Mouse (Mus musculus): ENCODE measurements at regions not wholly inside any gene's neighbourhood (a gene's known extent, or its start where the extent isn't known, plus 50 kb on each side); places are given as distances from the start of the nearest gene placed in this dataset.

DNA sequence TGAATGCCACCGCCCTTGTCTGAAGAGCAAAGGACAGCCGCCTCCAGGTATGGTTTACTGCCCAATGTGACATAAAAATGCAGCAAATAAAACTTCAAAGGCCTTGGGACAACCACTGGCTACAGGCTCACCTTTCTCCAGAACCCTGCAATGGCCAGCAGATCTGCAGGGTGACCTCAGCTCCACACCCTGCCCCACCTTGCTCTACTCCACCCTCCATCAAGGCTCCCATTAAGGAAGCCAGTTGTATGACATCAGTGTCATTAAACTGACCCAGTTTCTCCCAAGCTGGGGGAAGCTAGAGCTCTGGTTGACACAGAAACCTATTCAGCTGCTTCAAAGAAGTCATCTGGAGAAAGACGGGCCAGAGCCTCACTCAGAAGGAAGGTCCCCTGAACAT, 310.2 kb downstream of the Tbc1d1 start:
- ATAC-seq (ENCODE audit: insufficient number of reproducible peaks, low FRiP score, low TSS enrichment, low read depth) (no peak), DNase-seq (ENCODE audit: low spot score) (no peak)
- no peaks in the 10 kb centered on the region for H3K36me3 ChIP-seq (ENCODE audit: control insufficient read depth, insufficient read depth, low read length)
- H3K4me3 ChIP-seq (ENCODE audit: low read depth, low read length): no peak overlapping the region
- no peak overlapping the region for H3K4me2 ChIP-seq (ENCODE audit: low read depth, severe bottlenecking)
- no peak overlapping the region for H3K9ac ChIP-seq (ENCODE audit: low read length)
- no peak overlapping the region for H3K27ac ChIP-seq (replicated peaks; ENCODE audit: low read depth, low read length)
- H3K27me3 ChIP-seq (ENCODE audit: control insufficient read depth, insufficient read depth, low read length): no peaks in the 10 kb centered on the region
- H3K9me3 ChIP-seq (ENCODE audit: control insufficient read depth, low read length): no peaks in the 10 kb centered on the region
- WGBS: 86% methylated on average over 3 of the region's 3 CpGs
- H3K4me1 ChIP-seq (ENCODE audit: control insufficient read depth, insufficient read depth, low read length): no peaks in the 10 kb centered on the region

- Histone ChIP-seq H3K27ac (replicated peaks; ENCODE audit: low read depth, low read length) (no peak overlapping the region), H3K27me3 (ENCODE audit: control insufficient read depth, insufficient read depth, low read length) (no peaks in the 10 kb centered on the region), H3K4me1 (ENCODE audit: control insufficient read depth, insufficient read depth, low read length) (no peaks in the 10 kb centered on the region), H3K9me3 (ENCODE audit: control insufficient read depth, low read length) (no peaks in the 10 kb centered on the region), H3K9ac (ENCODE audit: low read length) (no peak overlapping the region), H3K4me2 (ENCODE audit: low read depth, severe bottlenecking) (no peak overlapping the region), H3K36me3 (ENCODE audit: control insufficient read depth, insufficient read depth, low read length) (no peaks in the 10 kb centered on the region), H3K4me3 (ENCODE audit: low read depth, low read length) (no peak overlapping the region)
- WGBS: 95% methylated on average over 3 of the region's 3 CpGs
- ATAC-seq (ENCODE audit: insufficient number of reproducible peaks, low FRiP score, low TSS enrichment, low read depth): no peak
- DNase-seq (ENCODE audit: low spot score): no peak
Measured at GRCm38 (mm10) chr5:64467856-64468255, 311.8 kb downstream of the Tbc1d1 start.

GRCm38 (mm10) chr5:64468307-64468706, 312.2 kb downstream of the Tbc1d1 start:
- Histone ChIP-seq H3K4me3 (ENCODE audit: low read depth, low read length) (no peak overlapping the region), H3K27me3 (ENCODE audit: control insufficient read depth, insufficient read depth, low read length) (no peaks in the 10 kb centered on the region), H3K36me3 (ENCODE audit: control insufficient read depth, insufficient read depth, low read length) (no peaks in the 10 kb centered on the region), H3K9ac (ENCODE audit: low read length) (no peak overlapping the region), H3K4me2 (ENCODE audit: low read depth, severe bottlenecking) (no peak overlapping the region), H3K4me1 (ENCODE audit: control insufficient read depth, insufficient read depth, low read length) (no peaks in the 10 kb centered on the region), H3K27ac (replicated peaks; ENCODE audit: low read depth, low read length) (no peak overlapping the region), H3K9me3 (ENCODE audit: control insufficient read depth, low read length) (no peaks in the 10 kb centered on the region)
- DNase-seq (ENCODE audit: low spot score): no peak
- no peak for ATAC-seq (ENCODE audit: insufficient number of reproducible peaks, low FRiP score, low TSS enrichment, low read depth)
- WGBS: 78% methylated on average over 7 of the region's 7 CpGs

DNA sequence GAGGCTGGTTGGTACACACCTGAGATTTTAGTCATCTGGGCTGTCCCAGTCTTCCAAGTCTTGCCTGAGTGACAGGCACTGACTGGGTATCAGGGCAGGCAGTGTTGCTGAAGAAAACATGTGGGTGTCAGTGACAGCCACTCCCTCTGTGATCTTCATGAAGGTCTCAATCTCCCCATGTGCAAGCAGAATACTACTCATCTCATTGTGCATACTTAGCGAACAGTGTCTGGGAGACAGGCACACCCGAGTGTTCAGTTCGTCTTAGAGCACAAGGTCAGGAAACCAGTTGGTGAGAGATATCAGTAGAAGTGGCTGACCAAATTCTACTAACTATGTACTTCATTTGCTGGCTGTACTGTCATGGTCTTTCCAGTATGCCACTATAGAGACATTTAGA, 315.9 kb downstream of the Tbc1d1 start:
- WGBS: 92% methylated on average over 3 of the region's 3 CpGs
- no peak for DNase-seq (ENCODE audit: low spot score)
- Histone ChIP-seq H3K9ac (ENCODE audit: low read length) (no peak overlapping the region), H3K27me3 (ENCODE audit: control insufficient read depth, insufficient read depth, low read length) (no peaks in the 10 kb centered on the region), H3K27ac (replicated peaks; ENCODE audit: low read depth, low read length) (no peak overlapping the region), H3K4me2 (ENCODE audit: low read depth, severe bottlenecking) (no peak overlapping the region), H3K4me1 (ENCODE audit: control insufficient read depth, insufficient read depth, low read length) (no peaks in the 10 kb centered on the region), H3K36me3 (ENCODE audit: control insufficient read depth, insufficient read depth, low read length) (no peaks in the 10 kb centered on the region), H3K4me3 (ENCODE audit: low read depth, low read length) (no peak overlapping the region), H3K9me3 (ENCODE audit: control insufficient read depth, low read length) (no peaks in the 10 kb centered on the region)
- ATAC-seq (ENCODE audit: insufficient number of reproducible peaks, low FRiP score, low TSS enrichment, low read depth): no peak

- no peak for DNase-seq (ENCODE audit: low spot score)
- H3K9me3 ChIP-seq (ENCODE audit: control insufficient read depth, low read length): no peaks in the 10 kb centered on the region
- WGBS: 72% methylated on average over 10 of the region's 10 CpGs
- H3K27me3 ChIP-seq (ENCODE audit: control insufficient read depth, insufficient read depth, low read length): no peaks in the 10 kb centered on the region
- no peak overlapping the region for H3K27ac ChIP-seq (replicated peaks; ENCODE audit: low read depth, low read length)
- H3K9ac ChIP-seq (ENCODE audit: low read length): no peak overlapping the region
- no peak overlapping the region for H3K4me2 ChIP-seq (ENCODE audit: low read depth, severe bottlenecking)
- no peaks in the 10 kb centered on the region for H3K4me1 ChIP-seq (ENCODE audit: control insufficient read depth, insufficient read depth, low read length)
- no peaks in the 10 kb centered on the region for H3K36me3 ChIP-seq (ENCODE audit: control insufficient read depth, insufficient read depth, low read length)
- no peak overlapping the region for H3K4me3 ChIP-seq (ENCODE audit: low read depth, low read length)
- no peak for ATAC-seq (ENCODE audit: insufficient number of reproducible peaks, low FRiP score, low TSS enrichment, low read depth)
Measured at GRCm38 (mm10) chr5:64472415-64472814, 316.3 kb downstream of the Tbc1d1 start.

DNA sequence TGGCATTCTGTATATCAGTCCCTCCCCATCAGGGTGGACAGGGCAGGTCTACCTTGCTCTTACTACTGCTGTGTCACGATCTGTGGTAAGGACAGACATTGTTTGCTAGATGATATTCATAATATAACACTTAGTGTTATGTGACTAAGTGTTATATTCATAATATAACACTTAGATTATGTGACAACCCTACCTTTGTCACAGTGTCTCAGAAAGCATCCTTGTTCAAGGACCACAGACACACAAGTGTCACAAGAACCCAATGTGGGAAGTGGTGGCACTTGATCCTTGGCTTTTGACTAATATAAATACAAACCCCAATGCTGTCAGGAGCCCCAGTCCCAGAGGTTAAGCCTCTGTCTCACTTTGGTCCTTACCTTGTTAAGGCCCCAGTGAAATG, 318.8 kb downstream of the Tbc1d1 start:
- H3K4me1 ChIP-seq (ENCODE audit: control insufficient read depth, insufficient read depth, low read length): no peaks in the 10 kb centered on the region
- no peak for ATAC-seq (ENCODE audit: insufficient number of reproducible peaks, low FRiP score, low TSS enrichment, low read depth)
- WGBS: 90% methylated on average over 1 of the region's 1 CpGs
- DNase-seq (ENCODE audit: low spot score): no peak
- no peaks in the 10 kb centered on the region for H3K9me3 ChIP-seq (ENCODE audit: control insufficient read depth, low read length)
- no peak overlapping the region for H3K27ac ChIP-seq (replicated peaks; ENCODE audit: low read depth, low read length)
- H3K4me2 ChIP-seq (ENCODE audit: low read depth, severe bottlenecking): no peak overlapping the region
- no peaks in the 10 kb centered on the region for H3K27me3 ChIP-seq (ENCODE audit: control insufficient read depth, insufficient read depth, low read length)
- no peak overlapping the region for H3K9ac ChIP-seq (ENCODE audit: low read length)
- no peak overlapping the region for H3K4me3 ChIP-seq (ENCODE audit: low read depth, low read length)
- no peaks in the 10 kb centered on the region for H3K36me3 ChIP-seq (ENCODE audit: control insufficient read depth, insufficient read depth, low read length)

DNA sequence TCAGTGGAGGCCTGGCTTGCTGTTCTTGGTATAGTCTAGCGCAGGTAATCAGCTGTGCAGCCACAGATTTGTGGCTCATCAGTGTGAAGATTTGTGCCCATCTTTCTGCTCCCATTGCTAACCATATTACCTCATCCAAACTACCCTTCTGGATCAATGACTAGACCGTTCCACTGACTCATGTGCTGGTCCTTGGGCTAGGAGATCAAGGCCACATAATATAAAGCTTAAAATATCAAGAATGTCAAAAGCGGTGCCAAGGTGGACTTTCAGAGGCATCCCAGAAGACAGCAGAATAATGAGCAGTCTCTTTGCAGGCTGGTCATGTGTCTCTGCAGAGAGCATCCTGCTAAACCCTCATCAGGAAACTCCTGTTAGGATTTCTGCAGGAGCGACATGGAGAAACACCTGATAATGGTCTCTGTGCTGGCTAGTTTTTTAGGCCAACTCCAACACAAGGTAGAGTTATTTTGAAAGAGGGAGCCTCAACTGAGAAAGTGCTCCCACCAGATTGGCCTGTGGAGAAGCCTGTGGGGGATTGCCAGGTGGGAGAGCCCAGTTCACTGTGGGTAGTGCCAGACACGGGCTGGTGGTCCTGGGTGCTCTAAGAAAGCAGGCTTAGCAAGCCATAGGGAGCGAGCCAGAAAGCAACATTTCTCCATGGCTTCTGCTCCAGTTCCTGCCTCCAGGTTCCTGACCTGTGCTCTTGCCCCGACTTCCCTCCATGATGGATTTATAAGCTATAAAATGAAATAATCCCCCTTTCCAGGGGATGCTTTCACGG, 319.8 kb downstream of the Tbc1d1 start:
- Histone ChIP-seq H3K9ac (ENCODE audit: low read length) (no peak overlapping the region), H3K4me1 (ENCODE audit: control insufficient read depth, insufficient read depth, low read length) (no peaks in the 10 kb centered on the region), H3K27ac (replicated peaks; ENCODE audit: low read depth, low read length) (no peak overlapping the region), H3K36me3 (ENCODE audit: control insufficient read depth, insufficient read depth, low read length) (no peaks in the 10 kb centered on the region), H3K9me3 (ENCODE audit: control insufficient read depth, low read length) (no peaks in the 10 kb centered on the region), H3K4me2 (ENCODE audit: low read depth, severe bottlenecking) (no peak overlapping the region), H3K4me3 (ENCODE audit: low read depth, low read length) (no peak overlapping the region), H3K27me3 (ENCODE audit: control insufficient read depth, insufficient read depth, low read length) (no peaks in the 10 kb centered on the region)
- DNase-seq (ENCODE audit: low spot score): no peak
- no peak for ATAC-seq (ENCODE audit: insufficient number of reproducible peaks, low FRiP score, low TSS enrichment, low read depth)
- WGBS: 74% methylated on average over 8 of the region's 8 CpGs

DNA sequence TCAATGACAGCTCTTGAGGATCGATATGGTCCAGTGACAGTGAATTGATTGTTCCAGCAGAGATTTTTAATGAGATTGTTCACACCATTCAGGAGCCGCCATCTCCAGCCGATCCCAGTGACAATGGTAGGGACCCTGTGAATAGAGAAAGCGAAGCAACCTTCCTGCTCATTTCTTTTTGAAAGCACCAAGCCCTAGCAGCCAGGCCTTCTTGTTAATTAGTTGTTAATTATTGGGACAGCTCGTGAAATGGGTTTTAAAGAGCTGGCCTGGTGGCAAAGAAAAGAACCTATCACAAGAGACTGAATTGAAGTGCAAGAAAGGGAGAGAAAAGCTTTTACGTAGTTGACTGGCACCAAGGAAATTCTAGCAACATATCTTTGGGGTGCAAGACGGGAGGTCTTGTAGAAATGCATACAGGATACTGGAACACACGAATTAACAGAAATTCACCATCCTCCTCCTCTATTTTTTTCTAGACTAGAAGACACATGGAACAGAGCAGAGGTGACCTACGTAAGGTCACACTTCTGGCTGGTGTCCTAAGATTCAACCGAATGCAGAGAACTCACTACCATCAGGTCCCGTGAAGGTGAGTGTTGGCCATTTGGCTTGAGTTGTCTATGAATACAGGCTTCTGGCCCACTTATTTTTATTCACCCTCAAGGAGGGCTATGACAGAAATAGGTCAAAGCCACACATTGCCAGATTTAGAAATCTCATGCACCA, 320.7 kb downstream of the Tbc1d1 start:
- WGBS: 72% methylated on average over 11 of the region's 11 CpGs
- Histone ChIP-seq H3K4me3 (ENCODE audit: low read depth, low read length) (no peak overlapping the region), H3K27me3 (ENCODE audit: control insufficient read depth, insufficient read depth, low read length) (no peaks in the 10 kb centered on the region), H3K4me2 (ENCODE audit: low read depth, severe bottlenecking) (no peak overlapping the region), H3K4me1 (ENCODE audit: control insufficient read depth, insufficient read depth, low read length) (no peaks in the 10 kb centered on the region), H3K27ac (replicated peaks; ENCODE audit: low read depth, low read length) (no peak overlapping the region), H3K36me3 (ENCODE audit: control insufficient read depth, insufficient read depth, low read length) (no peaks in the 10 kb centered on the region), H3K9ac (ENCODE audit: low read length) (no peak overlapping the region), H3K9me3 (ENCODE audit: control insufficient read depth, low read length) (no peaks in the 10 kb centered on the region)
- ATAC-seq (ENCODE audit: insufficient number of reproducible peaks, low FRiP score, low TSS enrichment, low read depth) (no peak), DNase-seq (ENCODE audit: low spot score) (no peak)
